Mouse (Mus musculus) heart, embryonic 14.5 days (tissue): ENCODE results near the gene Sync. TPM values are rescaled to one million over a fixed set of nuclear protein-coding genes. Genes with fewer than 3 reads are reported as not detected.

ENCODE experiments used
- ATAC-seq: fragments of 200-750 bp; cut with Nextera tagmentation; 2 replicates; pipeline ENCODE4 v1.8.0; 2017; ENCODE audit warnings: low read depth, moderate TSS enrichment; ENCODE audit not compliant: insufficient number of reproducible peaks, insufficient read depth, low FRiP score
- H3K27ac ChIP-seq, 2 experiments: fragments of 200-500 bp in 1 of 2; fragments of 300-500 bp in 1 of 2; sonication (generic) in 1 of 2; replicated peaks in 1 of 2; 2 replicates each; pipeline ENCODE4 v1.5.1; 2012 to 2014; ENCODE audit warnings: low read depth in 2 of 2, low read length in 2 of 2, control low read depth in 1 of 2, mild to moderate bottlenecking in 1 of 2, mixed read lengths in 1 of 2; ENCODE audit not compliant: control insufficient read depth in 1 of 2, insufficient read depth in 1 of 2
- H3K27me3 ChIP-seq: fragments of 300-500 bp; sonication (generic); 2 replicates; pipeline ENCODE4 v1.6.1; 2014; ENCODE audit warnings: mild to moderate bottlenecking, low read length, control low read depth; ENCODE audit not compliant: control insufficient read depth, insufficient read depth
- H3K36me3 ChIP-seq: fragments of 300-500 bp; sonication (generic); 2 replicates; pipeline ENCODE4 v1.6.1; 2014; ENCODE audit warnings: mild to moderate bottlenecking, control low read depth, low read length, mixed read lengths; ENCODE audit not compliant: control insufficient read depth, insufficient read depth
- H3K4me1 ChIP-seq, 2 experiments: fragments of 200-500 bp in 1 of 2; fragments of 300-500 bp in 1 of 2; sonication (generic) in 1 of 2; 2 replicates each; pipeline ENCODE4 v1.6.1; 2012 to 2014; ENCODE audit warnings: low read length in 2 of 2, control low read depth in 1 of 2, mixed read lengths in 1 of 2; ENCODE audit not compliant: control insufficient read depth in 2 of 2, insufficient read depth in 2 of 2
- H3K4me2 ChIP-seq: fragments of 300-500 bp; sonication (generic); 2 replicates; pipeline ENCODE4 v1.6.1; 2014; ENCODE audit warnings: mild to moderate bottlenecking, low read length
- H3K4me3 ChIP-seq, 2 experiments: fragments of 200-500 bp in 1 of 2; fragments of 300-500 bp in 1 of 2; sonication (generic) in 1 of 2; 2 replicates each; pipeline ENCODE4 v1.5.1; 2012 to 2014; ENCODE audit warnings: low read length in 2 of 2, mild to moderate bottlenecking in 2 of 2, control low read depth in 1 of 2, low read depth in 1 of 2, moderate library complexity in 1 of 2; ENCODE audit not compliant: control insufficient read depth in 1 of 2, insufficient read depth in 1 of 2
- H3K9ac ChIP-seq: fragments of 300-500 bp; sonication (generic); 2 replicates; pipeline ENCODE4 v1.6.1; 2014; ENCODE audit warnings: mild to moderate bottlenecking, low read length
- H3K9me3 ChIP-seq: fragments of 300-500 bp; sonication (generic); 2 replicates; pipeline ENCODE4 v1.6.1; 2016; ENCODE audit warnings: low read length, control low read depth; ENCODE audit not compliant: control insufficient read depth
- WGBS: fragments of 180-500 bp; shearing (Covaris S2); extraction: QIAGEN DNeasy Blood & Tissue Kit; methylation state at CpG from one replicate; pipeline ENCODE4 v1.1.7; 2014; 5-methylcytosine and 5-hydroxymethylcytosine counted together
- polyA plus RNA-seq: library from polyadenylated mRNA; unstranded; fragments of >200 nt; fragmentation: Nextera tagmentation; extraction: Ambion mirVana; gene quantifications from 2 replicates; pipeline ENCODE4 v1.2.1, GENCODE M21; 2014

Gene Sync
- polyA plus RNA-seq, 1 experiment from 2014 or later: 1.8 TPM

DNA sequence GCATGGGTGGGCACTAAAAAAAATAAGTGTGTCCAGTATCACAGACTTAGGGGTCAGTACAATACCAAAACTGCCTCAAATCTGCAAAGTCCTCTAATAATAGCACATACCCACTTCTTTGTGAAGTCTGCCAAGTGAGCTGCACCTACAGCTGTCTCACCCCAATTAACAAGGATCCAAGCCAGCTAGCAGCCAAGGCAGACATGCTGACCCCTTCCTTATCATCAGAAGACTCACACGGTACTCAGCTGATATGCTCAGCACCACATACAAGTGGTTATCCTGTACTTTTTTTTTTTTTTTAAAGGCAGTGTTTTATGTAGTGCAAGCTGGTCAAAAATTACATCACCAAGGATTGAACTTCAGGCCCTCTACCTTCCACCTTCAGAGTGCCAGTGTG, 16.9 kb downstream of the Sync start:
- ATAC-seq: no peak
- Histone ChIP-seq H3K27me3 (no peaks in the 10 kb centered on the region), H3K9ac (no peak overlapping the region), H3K36me3 (peaks cover 39% of the 10 kb centered on the region), H3K4me3 (no peak overlapping the region), H3K4me2 (no peak overlapping the region), H3K4me1 (peaks cover 2 to 6% of the 10 kb centered on the region in 2 experiments; a peak in 2 of 4 replicates), H3K27ac (no peak overlapping the region), H3K9me3 (no peaks in the 10 kb centered on the region)
- 6% methylated on average over 1 of the region's 1 CpGs for WGBS

DNA sequence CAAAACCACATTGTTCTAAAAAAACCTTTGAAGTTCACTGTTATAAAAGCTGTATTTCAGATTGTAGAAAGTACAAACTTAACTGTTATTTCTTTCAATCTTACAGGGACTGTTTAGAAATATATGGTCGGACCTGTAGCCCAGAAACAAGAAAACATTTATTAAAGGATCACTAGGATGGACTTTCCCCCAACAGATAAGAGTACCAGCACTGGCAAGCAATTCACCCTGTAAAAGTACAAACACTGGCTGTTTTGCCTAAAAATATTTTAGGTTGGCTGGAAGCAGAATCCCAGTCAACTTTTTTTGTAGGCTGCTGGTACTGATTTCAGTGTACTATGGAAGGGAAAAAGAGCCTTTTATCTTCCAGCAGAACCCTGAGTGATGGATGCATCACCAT, 20.5 kb downstream of the Sync start:
- no peaks in the 10 kb centered on the region for H3K9me3 ChIP-seq
- no peak for ATAC-seq
- H3K27me3 ChIP-seq: no peaks in the 10 kb centered on the region
- H3K9ac ChIP-seq: no peak overlapping the region
- peaks cover 74% of the 10 kb centered on the region for H3K36me3 ChIP-seq
- WGBS: 100% methylated on average over 1 of the region's 1 CpGs
- H3K4me1 ChIP-seq: peaks cover 2 to 6% of the 10 kb centered on the region in 2 experiments; a peak in 2 of 4 replicates
- H3K27ac ChIP-seq: no peak overlapping the region
- H3K4me3 ChIP-seq: no peak overlapping the region
- H3K4me2 ChIP-seq: no peak overlapping the region

DNA sequence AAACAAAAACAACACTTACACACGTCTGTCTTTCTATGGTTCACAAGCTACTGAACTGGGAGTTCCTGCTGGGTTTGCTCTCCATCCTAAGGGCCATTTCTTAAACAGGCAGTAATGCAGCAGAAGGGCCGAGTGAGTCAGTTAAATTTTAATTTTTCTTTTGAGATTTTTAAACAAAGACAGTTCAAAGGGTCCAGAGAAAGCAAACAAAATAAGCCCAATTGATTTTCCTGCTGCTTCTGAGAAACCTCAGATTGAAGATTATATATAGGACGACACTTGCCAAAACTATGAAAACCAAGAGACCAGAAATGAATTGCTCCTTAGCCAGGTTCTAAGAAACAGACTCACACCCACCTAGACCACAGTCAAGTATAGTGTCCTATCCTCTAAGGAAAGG, 26.5 kb downstream of the Sync start:
- no peaks in the 10 kb centered on the region for H3K27me3 ChIP-seq
- 78% methylated on average over 3 of the region's 3 CpGs for WGBS
- H3K36me3 ChIP-seq: peaks cover 97% of the 10 kb centered on the region
- H3K27ac ChIP-seq: no peak overlapping the region
- no peaks in the 10 kb centered on the region for H3K9me3 ChIP-seq
- no peak overlapping the region for H3K9ac ChIP-seq
- H3K4me2 ChIP-seq: no peak overlapping the region
- no peak for ATAC-seq
- no peak overlapping the region for H3K4me3 ChIP-seq
- H3K4me1 ChIP-seq: no peaks in the 10 kb centered on the region

GRCm38 (mm10) chr4:129320876-129321275, 33.5 kb downstream of the Sync start:
- 94% methylated on average over 1 of the region's 1 CpGs for whole genome bisulfite sequencing
- H3K27me3 ChIP-seq: no peaks in the 10 kb centered on the region
- no peak overlapping the region for H3K4me2 ChIP-seq

DNA sequence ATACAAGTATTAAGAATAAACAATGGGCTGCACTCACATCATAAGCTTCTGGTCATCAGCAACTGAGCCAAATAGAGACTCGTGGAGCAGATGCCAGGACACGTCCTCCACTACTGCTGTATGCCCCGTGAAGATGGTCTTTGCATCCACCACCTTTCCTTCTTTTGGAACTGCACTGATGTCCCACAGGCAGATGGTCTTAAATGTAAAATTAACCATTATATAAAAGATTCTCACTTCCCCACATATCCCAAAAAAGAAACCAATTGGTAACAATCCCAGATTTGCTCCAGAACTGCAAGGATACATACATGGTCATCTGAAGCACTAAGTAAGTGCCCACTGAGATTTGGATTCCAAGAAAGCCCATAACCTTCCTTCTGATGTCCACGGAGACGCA, 34.6 kb downstream of the Sync start:
- Histone ChIP-seq H3K4me1 (0 out of 4 replicates have a peak, but pooled peaks cover 0 to 10% of the 10 kb centered on the region in 2 experiments), H3K4me3 (no peak overlapping the region), H3K9ac (no peak overlapping the region), H3K36me3 (peaks cover 86% of the 10 kb centered on the region), H3K4me2 (no peak overlapping the region), H3K27ac (no peak overlapping the region), H3K9me3 (no peaks in the 10 kb centered on the region), H3K27me3 (no peaks in the 10 kb centered on the region)
- no peak for ATAC-seq
- 95% methylated on average over 5 of the region's 5 CpGs for WGBS

More at GRCm38 (mm10) chr4:129320876-129321275, 33.5 kb downstream of the Sync start:
- no peak for ATAC-seq
- Histone ChIP-seq H3K9ac (no peak overlapping the region), H3K36me3 (peaks cover 87% of the 10 kb centered on the region), H3K4me1 (0 out of 4 replicates have a peak, but pooled peaks cover 0 to 10% of the 10 kb centered on the region in 2 experiments), H3K27ac (no peak overlapping the region), H3K4me3 (no peak overlapping the region), H3K9me3 (no peaks in the 10 kb centered on the region)

- Histone ChIP-seq H3K27me3 (no peaks in the 10 kb centered on the region), H3K4me1 (0 out of 4 replicates have a peak, but pooled peaks cover 0 to 10% of the 10 kb centered on the region in 2 experiments), H3K27ac (no peak overlapping the region), H3K4me2 (no peak overlapping the region), H3K36me3 (peaks cover 86% of the 10 kb centered on the region), H3K4me3 (no peak overlapping the region), H3K9me3 (no peaks in the 10 kb centered on the region), H3K9ac (no peak overlapping the region)
- WGBS: 97% methylated on average over 1 of the region's 1 CpGs
- ATAC-seq: no peak
Measured at GRCm38 (mm10) chr4:129323491-129323890, 36.1 kb downstream of the Sync start.

- 0 out of 4 replicates have a peak, but pooled peaks cover 0 to 10% of the 10 kb centered on the region in 2 experiments for H3K4me1 ChIP-seq
- ATAC-seq: no peak
- no peaks in the 10 kb centered on the region for H3K9me3 ChIP-seq
- H3K4me3 ChIP-seq: no peak overlapping the region
- 41% methylated on average over 1 of the region's 1 CpGs for WGBS
- peaks cover 86% of the 10 kb centered on the region for H3K36me3 ChIP-seq
- no peak overlapping the region for H3K9ac ChIP-seq
- H3K27me3 ChIP-seq: no peaks in the 10 kb centered on the region
- H3K27ac ChIP-seq: no peak overlapping the region
- no peak overlapping the region for H3K4me2 ChIP-seq
Measured at GRCm38 (mm10) chr4:129324756-129325155, 37.3 kb downstream of the Sync start.

DNA sequence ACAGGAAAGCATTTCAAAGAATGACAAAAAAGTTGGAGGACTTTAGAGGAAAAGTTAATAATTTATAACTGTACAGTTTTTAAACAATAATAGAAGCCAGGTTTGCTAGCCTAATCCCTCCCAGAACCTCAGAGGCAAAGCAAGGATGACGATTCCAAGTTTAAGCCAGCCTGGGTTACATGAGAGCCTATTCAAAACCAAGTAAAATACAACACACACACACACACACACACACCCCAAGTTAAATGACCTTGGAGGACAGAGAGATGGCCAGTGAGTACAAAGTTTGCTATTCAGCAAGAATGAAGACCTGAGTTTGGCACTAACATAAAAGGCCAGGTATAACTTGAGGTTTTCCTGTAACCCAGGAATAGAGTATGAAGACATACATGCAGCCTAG, 38.8 kb downstream of the Sync start:
- H3K9ac ChIP-seq: no peak overlapping the region
- H3K27ac ChIP-seq: no peak overlapping the region
- no peak overlapping the region for H3K4me3 ChIP-seq
- WGBS: 66% methylated on average over 1 of the region's 1 CpGs
- H3K4me1 ChIP-seq: 0 out of 4 replicates have a peak, but pooled peaks cover 0 to 10% of the 10 kb centered on the region in 2 experiments
- no peaks in the 10 kb centered on the region for H3K9me3 ChIP-seq
- ATAC-seq: no peak
- H3K27me3 ChIP-seq: no peaks in the 10 kb centered on the region
- H3K4me2 ChIP-seq: no peak overlapping the region
- H3K36me3 ChIP-seq: peaks cover 86% of the 10 kb centered on the region
